Mouse (Mus musculus) urinary bladder, postnatal 0 days (tissue): ENCODE measurements around the gene Phf19. TPM values are rescaled to one million over a fixed set of nuclear protein-coding genes. Genes with fewer than 3 reads are reported as not detected.

Experiments
- polyA plus RNA-seq: library from polyadenylated mRNA; unstranded; fragments of >200 nt; fragmentation: Nextera tagmentation; extraction: Ambion mirVana; gene quantifications from 2 replicates; pipeline ENCODE4 v1.2.1, GENCODE M21; 2015

The Phf19 gene
- polyA plus RNA-seq: 2.3 and 4.1 TPM in 2 replicates

GRCm38 (mm10) chr2:34913218-34914068 is at the start of gene Phf19:
TSS of gene Phf19 (minus strand) at chr2:34914026.

GRCm38 (mm10) chr2:34961481-34962036 is 47.7 kb upstream of the Phf19 start, which contains the start of gene Traf1:
TSS of gene Traf1 (minus strand) at chr2:34961772.

GRCm38 (mm10) chr2:34874816-34875345 is 38.9 kb downstream of the Phf19 start, which contains the start of gene Psmd5:
TSS of gene Psmd5 (minus strand) at chr2:34874968.

GRCm38 (mm10) chr2:34874271-34874670 is 39.6 kb downstream of the Phf19 start, which contains the start of gene Cutal:
TSS of gene Cutal (plus strand) at chr2:34874396.

Other genes with a start within 250 kb of the Phf19 start
- gene Gapvd1, start 158.8 kb downstream of the Phf19 start, polyA plus RNA-seq: 43.5 and 52.2 TPM in 2 replicates
- gene Hspa5, start 142.1 kb downstream of the Phf19 start, polyA plus RNA-seq: 360 and 429 TPM in 2 replicates
- gene Rabepk, start 114.1 kb downstream of the Phf19 start, polyA plus RNA-seq: 22.1 and 22.5 TPM in 2 replicates
- 70.7 and 73.7 TPM in 2 replicates for gene Fbxw2, start 87.7 kb downstream of the Phf19 start, polyA plus RNA-seq
- not detected in 2 replicates for gene Gm34653, start 81.0 kb downstream of the Phf19 start, polyA plus RNA-seq
- gene Cutal, start 39.6 kb downstream of the Phf19 start, polyA plus RNA-seq: 0.33 and 0.70 TPM in 2 replicates
- gene Psmd5, start 39.1 kb downstream of the Phf19 start, polyA plus RNA-seq: 53.1 and 53.3 TPM in 2 replicates
- 0.76 and 1.2 TPM in 2 replicates for gene Traf1, start 47.7 kb upstream of the Phf19 start, polyA plus RNA-seq
- gene Hc, start 147.4 kb upstream of the Phf19 start, polyA plus RNA-seq: 0.17 and 0.26 TPM in 2 replicates
- 0.15 and 0.22 TPM in 2 replicates for gene AI182371, start 187.5 kb upstream of the Phf19 start, polyA plus RNA-seq
- gene Cntrl, start 195.5 kb upstream of the Phf19 start, polyA plus RNA-seq: 7.0 and 7.7 TPM in 2 replicates